Mouse (Mus musculus) heart, postnatal 0 days (tissue): Measurements from ENCODE around the gene Gid8. TPM values are rescaled to one million over a fixed set of nuclear protein-coding genes. Genes with fewer than 3 reads are reported as not detected.

ENCODE experiments used
- ATAC-seq: fragments of 200-750 bp; cut with Nextera tagmentation; 2 replicates; pipeline ENCODE4 v1.8.0; 2017; ENCODE audit warnings: low read depth, moderate number of reproducible peaks, moderate library complexity; ENCODE audit not compliant: insufficient read depth
- DNase-seq: peaks from one replicate; pipeline ENCODE4 v3.0.0-alpha.2; 2016; ENCODE audit warnings: low spot score
- H3K27ac ChIP-seq: fragments of 300-500 bp; sonication (generic); 2 replicates; pipeline ENCODE4 v1.5.1; 2014; ENCODE audit warnings: low read depth, mild to moderate bottlenecking
- H3K27me3 ChIP-seq: fragments of 300-500 bp; sonication (generic); 2 replicates; pipeline ENCODE4 v1.6.1; 2014; ENCODE audit warnings: low read length, mixed read lengths; ENCODE audit not compliant: control insufficient read depth, insufficient read depth
- H3K36me3 ChIP-seq: fragments of 300-500 bp; sonication (generic); replicated peaks from 2 replicates; pipeline ENCODE4 v1.6.1; 2014; ENCODE audit warnings: low read length, mixed read lengths; ENCODE audit not compliant: control insufficient read depth, insufficient read depth
- H3K4me1 ChIP-seq: fragments of 300-500 bp; sonication (generic); 2 replicates; pipeline ENCODE4 v1.6.1; 2014; ENCODE audit warnings: antibody characterized with exemption; ENCODE audit not compliant: control insufficient read depth, insufficient read depth
- H3K4me2 ChIP-seq: fragments of 300-500 bp; sonication (generic); 2 replicates; pipeline ENCODE4 v1.6.1; 2014; ENCODE audit warnings: low read depth, mild to moderate bottlenecking, low read length, moderate library complexity
- H3K4me3 ChIP-seq: fragments of 300-500 bp; sonication (generic); 2 replicates; pipeline ENCODE4 v1.5.1; 2014; ENCODE audit warnings: low read depth, low read length
- H3K9ac ChIP-seq: fragments of 300-500 bp; sonication (generic); replicated peaks from 2 replicates; pipeline ENCODE4 v1.6.1; 2014; ENCODE audit warnings: low read depth, low read length, mixed read lengths
- H3K9me3 ChIP-seq: fragments of 300-500 bp; sonication (generic); replicated peaks from 2 replicates; pipeline ENCODE4 v1.6.1; 2016; ENCODE audit warnings: low read length; ENCODE audit not compliant: control insufficient read depth
- CTCF ChIP-seq: IDR thresholded peaks from 2 replicates; pipeline ENCODE4 v1.5.1; 2016; ENCODE audit warnings: antibody characterized with exemption, control low read depth, low read depth
- EP300 ChIP-seq: IDR thresholded peaks from 2 replicates; pipeline ENCODE4 v1.6.1; 2016; ENCODE audit warnings: antibody characterized with exemption, low read depth
- WGBS: fragments of 180-500 bp; shearing (Covaris S2); extraction: QIAGEN DNeasy Blood & Tissue Kit; methylation state at CpG from one replicate; pipeline ENCODE4 v1.1.7; 2014; 5-methylcytosine and 5-hydroxymethylcytosine counted together
- polyA plus RNA-seq: library from polyadenylated mRNA; unstranded; fragments of >200 nt; fragmentation: Nextera tagmentation; extraction: Ambion mirVana; gene quantifications from 2 replicates; pipeline ENCODE4 v1.2.1, GENCODE M21; 2015
- total RNA-seq: library from RNA; depleted of rRNA; stranded (reverse); fragments of >200 nt; gene quantifications from 2 replicates; pipeline ENCODE4 v1.2.3, GENCODE M21; 2014; ENCODE audit warnings: low replicate concordance

The Gid8 gene
- total and polyA plus RNA-seq, 2 experiments from 2014 or later = 26.7 to 51.9 TPM

DNA sequence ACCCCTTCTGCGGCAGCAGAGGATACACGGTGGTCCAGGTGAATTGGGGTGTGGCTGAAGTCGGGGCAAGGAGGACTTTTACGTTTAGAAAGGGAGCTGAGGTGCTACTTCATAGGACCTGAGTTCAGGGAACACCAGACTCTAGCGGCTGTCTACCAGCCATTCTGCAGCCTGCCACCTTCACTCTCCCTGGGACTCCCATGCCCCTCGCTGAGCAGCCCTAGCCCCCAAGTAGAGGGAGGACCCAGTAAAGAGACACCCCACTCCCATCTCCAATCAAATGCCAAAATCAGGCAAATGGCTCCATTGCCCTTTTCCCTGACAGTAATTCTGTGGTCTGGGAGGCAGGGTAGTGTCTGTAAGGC, 15.5 kb downstream of the Gid8 start:
- no peak for DNase-seq
- peak overlapping the region; percentile 2; the same call in 1 of the 2 replicates for H3K4me3 ChIP-seq
- H3K36me3 ChIP-seq = peaks cover 34% of the 10 kb centered on the region
- H3K4me2 ChIP-seq = peak overlapping the region; percentile 43
- no peaks in the 10 kb centered on the region for H3K9me3 ChIP-seq
- H3K4me1 ChIP-seq = peaks cover 15% of the 10 kb centered on the region; the same call in 1 of the 2 replicates
- H3K27ac ChIP-seq = no peak overlapping the region
- TF ChIP-seq CTCF = no peak
- no peak for TF ChIP-seq EP300
- 0 out of 2 replicates have a peak overlapping the region, but pooled peaks have one; percentile 29 for H3K9ac ChIP-seq
- ATAC-seq = no peak
- no peaks in the 10 kb centered on the region for H3K27me3 ChIP-seq
- WGBS = 1% methylated on average over 6 of the region's 6 CpGs

DNA sequence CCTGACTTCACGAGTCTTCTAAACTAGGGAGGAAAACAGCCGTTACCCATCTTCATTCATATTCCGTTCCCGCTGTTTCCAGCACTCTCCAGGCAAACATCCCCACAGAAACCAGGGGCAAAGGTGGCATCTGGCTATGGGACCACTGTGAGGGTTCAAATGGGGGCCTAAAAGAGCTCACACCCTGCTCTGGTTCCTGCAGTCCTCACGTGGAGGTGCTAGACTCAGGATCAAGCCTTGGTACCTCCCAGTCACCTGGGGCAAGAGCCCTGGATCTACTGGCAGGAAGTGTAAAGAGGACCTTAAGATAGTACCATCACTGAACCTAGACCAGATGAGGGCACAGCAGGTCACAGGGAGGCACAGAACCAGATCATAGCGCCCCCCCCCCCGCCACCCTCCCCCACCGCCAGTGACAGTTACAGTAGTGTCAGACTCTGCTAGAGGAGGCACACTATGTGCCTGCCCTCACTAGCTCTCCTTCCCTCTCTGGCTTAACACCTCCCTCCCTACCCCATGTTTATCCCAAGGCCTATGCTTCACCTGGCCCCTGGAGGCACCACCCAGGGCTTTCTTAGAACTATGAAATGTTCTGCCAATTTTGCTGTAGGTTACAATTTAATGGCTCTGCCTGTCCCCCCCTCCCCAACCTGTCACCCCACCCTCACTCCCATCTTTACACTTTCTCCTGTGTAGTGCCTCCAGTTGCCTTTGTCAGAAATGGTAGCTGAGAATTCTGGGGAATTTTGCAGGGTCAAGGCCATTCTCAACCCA, 16.1 kb downstream of the Gid8 start:
- Histone ChIP-seq H3K4me2 (peak overlapping the region; percentile 43; the same call in 1 of the 2 replicates), H3K4me3 (no peak overlapping the region), H3K36me3 (peaks cover 27% of the 10 kb centered on the region), H3K27ac (no peak overlapping the region), H3K9ac (no peak overlapping the region), H3K4me1 (peaks cover 15% of the 10 kb centered on the region; the same call in 1 of the 2 replicates), H3K9me3 (no peaks in the 10 kb centered on the region), H3K27me3 (no peaks in the 10 kb centered on the region)
- TF ChIP-seq EP300 (no peak), CTCF (no peak)
- 18% methylated on average over 8 of the region's 8 CpGs for WGBS
- ATAC-seq (no peak), DNase-seq (no peak)

DNA sequence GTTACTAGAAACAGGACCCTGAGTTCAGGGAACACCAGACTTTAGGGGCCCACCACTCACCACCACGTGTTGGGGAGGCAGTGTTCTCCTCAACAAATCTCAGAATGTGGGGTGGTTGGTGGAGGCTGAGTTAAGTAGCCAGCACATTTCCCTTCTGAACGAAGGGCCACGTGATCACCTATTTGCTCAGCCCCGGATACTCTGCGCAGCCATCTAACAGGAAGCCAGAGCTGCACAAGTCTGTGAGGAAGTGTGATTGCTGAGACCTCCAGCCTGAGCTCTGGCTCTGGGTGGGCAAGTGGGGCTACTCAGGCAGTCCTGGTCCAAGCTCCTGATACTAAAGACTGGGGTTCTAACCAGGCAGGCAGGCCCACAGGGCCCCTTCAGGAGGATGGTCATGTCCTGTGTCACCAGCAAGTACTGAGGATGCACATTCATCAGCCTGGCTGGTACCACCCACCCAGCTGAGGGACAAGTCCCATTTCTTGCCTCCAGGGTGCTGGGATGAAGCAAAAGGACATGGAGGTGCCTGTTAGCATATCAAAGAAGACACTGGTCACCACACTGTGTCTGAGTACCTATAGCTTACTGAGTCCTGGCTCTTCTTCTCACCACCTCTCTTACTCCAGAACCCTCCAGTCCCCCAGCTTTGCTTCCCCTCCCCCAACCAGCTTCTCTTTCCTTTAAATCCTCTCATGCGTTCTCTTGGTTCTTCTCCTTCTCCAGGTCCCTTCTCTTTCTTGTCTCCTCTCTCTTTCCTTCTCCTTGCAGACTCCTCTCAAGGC, 16.9 kb downstream of the Gid8 start:
- no peaks in the 10 kb centered on the region for H3K9me3 ChIP-seq
- no peak overlapping the region for H3K27ac ChIP-seq
- no peak overlapping the region for H3K4me3 ChIP-seq
- H3K9ac ChIP-seq = no peak overlapping the region
- TF ChIP-seq CTCF = no peak
- no peak for TF ChIP-seq EP300
- no peaks in the 10 kb centered on the region for H3K27me3 ChIP-seq
- DNase-seq = no peak
- H3K4me1 ChIP-seq = peaks cover 15% of the 10 kb centered on the region; the same call in 1 of the 2 replicates
- WGBS = 46% methylated on average over 6 of the region's 6 CpGs
- H3K36me3 ChIP-seq = peaks cover 19% of the 10 kb centered on the region
- no peak for ATAC-seq
- H3K4me2 ChIP-seq = no peak overlapping the region

DNA sequence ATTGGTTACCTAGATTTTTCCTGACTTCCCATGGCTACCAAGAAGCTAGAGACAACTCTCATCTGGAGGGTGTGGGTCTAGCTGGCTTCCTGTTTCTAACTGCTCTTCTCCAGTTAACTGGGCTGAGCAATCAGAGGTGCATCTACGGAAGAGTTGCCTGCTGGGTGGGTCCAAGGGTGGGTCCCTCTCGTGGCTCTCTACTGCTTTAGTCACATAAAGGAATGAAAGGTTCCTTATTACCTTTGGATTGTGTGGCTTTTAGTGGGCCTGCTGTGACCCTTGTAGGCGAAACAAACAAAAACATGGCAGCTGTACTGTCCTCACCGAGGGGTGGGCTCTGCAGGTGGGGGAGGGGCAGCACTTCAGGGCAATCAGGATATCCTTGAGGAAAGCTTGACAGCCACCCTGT, 17.7 kb downstream of the Gid8 start:
- Histone ChIP-seq H3K9me3 (no peaks in the 10 kb centered on the region), H3K27me3 (no peaks in the 10 kb centered on the region), H3K9ac (no peak overlapping the region), H3K4me1 (peaks cover 15% of the 10 kb centered on the region; the same call in 1 of the 2 replicates), H3K4me2 (no peak overlapping the region), H3K4me3 (no peak overlapping the region), H3K27ac (no peak overlapping the region), H3K36me3 (peaks cover 11% of the 10 kb centered on the region)
- TF ChIP-seq EP300 (no peak), CTCF (no peak)
- DNase-seq (no peak), ATAC-seq (no peak)
- 59% methylated on average over 4 of the region's 4 CpGs for WGBS

DNA sequence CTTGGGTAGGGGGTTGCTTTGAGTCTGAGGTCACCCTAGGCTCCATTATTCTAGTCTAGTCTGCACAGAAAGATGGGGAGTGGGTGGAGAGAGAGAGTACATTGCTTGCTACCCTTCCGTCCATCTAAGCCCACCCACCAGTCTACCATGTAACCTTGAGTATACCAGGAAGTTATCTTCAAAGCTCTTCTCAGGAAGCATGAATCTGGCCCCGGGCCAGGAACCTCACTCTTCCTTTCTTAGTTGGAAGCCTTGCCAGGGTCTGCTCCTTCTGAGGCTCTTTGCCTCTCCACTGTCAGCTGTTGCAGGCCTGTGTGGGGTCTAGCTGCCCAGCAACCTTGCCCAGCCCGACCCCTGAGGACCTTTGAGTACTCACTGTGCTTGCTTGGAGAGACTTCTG, 21.1 kb downstream of the Gid8 start:
- no peak overlapping the region for H3K9ac ChIP-seq
- H3K4me2 ChIP-seq = no peak overlapping the region
- H3K9me3 ChIP-seq = no peaks in the 10 kb centered on the region
- H3K36me3 ChIP-seq = no peaks in the 10 kb centered on the region
- H3K27me3 ChIP-seq = peaks cover 6% of the 10 kb centered on the region; the same call in 1 of the 2 replicates
- no peak overlapping the region for H3K27ac ChIP-seq
- H3K4me3 ChIP-seq = no peak overlapping the region
- ATAC-seq = no peak
- WGBS = 56% methylated on average over 3 of the region's 3 CpGs
- TF ChIP-seq EP300 = no peak
- no peak for TF ChIP-seq CTCF
- DNase-seq = no peak
- peaks cover under 1% of the 10 kb centered on the region; the same call in 1 of the 2 replicates for H3K4me1 ChIP-seq
